Mouse (Mus musculus): ENCODE measurements at regions not wholly inside any gene's neighbourhood (a gene's known extent, or its start where the extent isn't known, plus 50 kb on each side); places are given as distances from the start of the nearest gene placed in this dataset.

DNA sequence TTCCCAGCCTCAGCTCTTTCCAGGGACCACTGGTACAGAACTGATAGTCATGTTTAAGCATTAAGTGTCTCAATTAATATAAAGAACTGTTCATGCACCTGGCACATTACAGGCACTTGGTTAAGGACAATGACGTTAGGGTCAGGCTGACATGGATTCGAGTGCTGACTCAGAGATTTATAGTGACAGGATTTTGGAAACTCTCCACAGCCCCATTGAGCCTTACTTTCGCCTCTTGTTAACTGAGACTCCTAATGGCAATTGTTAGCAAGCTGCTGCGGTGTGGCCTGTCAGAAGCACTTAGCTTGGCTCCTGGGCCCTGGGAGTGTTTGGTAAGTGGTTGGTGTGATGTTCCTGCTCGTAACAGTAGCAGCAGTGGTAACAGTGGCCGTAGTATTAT is 644.4 kb downstream of the Dhx35 start:
- Histone ChIP-seq H3K9me3 (ENCODE audit: control insufficient read depth, low read depth, low read length) (peaks cover 2% of the 10 kb centered on the region; the same call in 1 of the 2 replicates), H3K9ac (replicated peaks; ENCODE audit: low read depth, low read length) (no peak overlapping the region), H3K36me3 (ENCODE audit: control insufficient read depth, insufficient read depth, low read length) (no peaks in the 10 kb centered on the region), H3K27ac (ENCODE audit: low read length) (no peak overlapping the region), H3K4me2 (replicated peaks; ENCODE audit: low read depth, low read length) (no peak overlapping the region), H3K27me3 (ENCODE audit: control insufficient read depth, insufficient read depth, low read length) (no peaks in the 10 kb centered on the region), H3K4me3 (ENCODE audit: low read depth, low read length) (no peak overlapping the region), H3K4me1 (ENCODE audit: control insufficient read depth, insufficient read depth, low read length) (no peaks in the 10 kb centered on the region)
- ATAC-seq (ENCODE audit: insufficient number of reproducible peaks, insufficient read depth, low FRiP score, low read depth): no peak
- WGBS: 74% methylated on average over 6 of the region's 6 CpGs

DNA sequence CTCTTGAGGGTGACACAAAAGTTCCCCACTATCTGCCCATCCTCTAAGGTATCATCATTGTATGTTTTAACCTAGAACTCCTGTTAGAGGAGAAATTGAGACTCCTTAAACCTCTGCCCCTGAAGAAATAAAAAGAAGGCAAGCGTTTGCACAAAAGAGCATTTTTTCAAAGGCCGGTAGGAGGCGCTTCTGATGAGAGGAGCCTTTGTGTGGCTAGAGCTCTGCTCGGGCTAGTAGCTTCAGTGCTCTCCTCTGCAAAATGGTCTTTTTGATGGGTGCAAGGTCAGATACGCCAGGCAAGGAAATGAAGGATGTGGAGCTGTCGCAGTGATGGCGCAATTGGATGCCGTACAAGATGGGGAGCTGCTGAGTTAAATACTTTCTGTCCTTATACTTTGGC is 649.0 kb downstream of the Dhx35 start:
- Histone ChIP-seq H3K9me3 (ENCODE audit: control insufficient read depth, low read depth, low read length) (no peaks in the 10 kb centered on the region), H3K4me3 (ENCODE audit: low read depth, low read length) (no peak overlapping the region), H3K4me1 (ENCODE audit: control insufficient read depth, insufficient read depth, low read length) (no peaks in the 10 kb centered on the region), H3K36me3 (ENCODE audit: control insufficient read depth, insufficient read depth, low read length) (no peaks in the 10 kb centered on the region), H3K27ac (ENCODE audit: low read length) (no peak overlapping the region), H3K27me3 (ENCODE audit: control insufficient read depth, insufficient read depth, low read length) (no peaks in the 10 kb centered on the region), H3K9ac (replicated peaks; ENCODE audit: low read depth, low read length) (no peak overlapping the region), H3K4me2 (replicated peaks; ENCODE audit: low read depth, low read length) (no peak overlapping the region)
- WGBS: 29% methylated on average over 8 of the region's 8 CpGs
- no peak for ATAC-seq (ENCODE audit: insufficient number of reproducible peaks, insufficient read depth, low FRiP score, low read depth)

DNA sequence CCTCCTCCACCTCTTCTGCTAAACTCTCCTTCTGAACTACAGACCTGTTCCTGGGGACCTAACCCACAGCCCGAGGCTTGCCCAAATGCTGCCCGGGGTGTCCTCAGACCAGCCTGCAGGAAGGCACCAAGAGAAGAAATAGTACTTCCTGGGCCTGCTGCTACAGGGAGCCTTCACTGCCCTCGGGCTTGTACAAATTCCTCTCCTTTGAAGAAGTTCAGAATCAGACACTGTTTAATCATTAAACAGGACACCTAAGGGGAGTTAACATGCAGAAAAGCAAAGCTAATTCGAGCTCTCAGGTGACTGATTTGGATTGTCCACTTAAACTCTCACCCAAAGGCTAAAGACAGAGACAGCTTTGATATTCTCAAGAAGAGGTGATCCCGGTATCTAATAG is 651.8 kb downstream of the Dhx35 start:
- H3K27me3 ChIP-seq (ENCODE audit: control insufficient read depth, insufficient read depth, low read length): no peaks in the 10 kb centered on the region
- ATAC-seq (ENCODE audit: insufficient number of reproducible peaks, insufficient read depth, low FRiP score, low read depth): no peak
- no peak overlapping the region for H3K27ac ChIP-seq (ENCODE audit: low read length)
- H3K9ac ChIP-seq (replicated peaks; ENCODE audit: low read depth, low read length): no peak overlapping the region
- H3K36me3 ChIP-seq (ENCODE audit: control insufficient read depth, insufficient read depth, low read length): no peaks in the 10 kb centered on the region
- WGBS: 46% methylated on average over 5 of the region's 5 CpGs
- H3K4me1 ChIP-seq (ENCODE audit: control insufficient read depth, insufficient read depth, low read length): no peaks in the 10 kb centered on the region
- H3K4me2 ChIP-seq (replicated peaks; ENCODE audit: low read depth, low read length): no peak overlapping the region
- no peak overlapping the region for H3K4me3 ChIP-seq (ENCODE audit: low read depth, low read length)
- H3K9me3 ChIP-seq (ENCODE audit: control insufficient read depth, low read depth, low read length): no peaks in the 10 kb centered on the region

DNA sequence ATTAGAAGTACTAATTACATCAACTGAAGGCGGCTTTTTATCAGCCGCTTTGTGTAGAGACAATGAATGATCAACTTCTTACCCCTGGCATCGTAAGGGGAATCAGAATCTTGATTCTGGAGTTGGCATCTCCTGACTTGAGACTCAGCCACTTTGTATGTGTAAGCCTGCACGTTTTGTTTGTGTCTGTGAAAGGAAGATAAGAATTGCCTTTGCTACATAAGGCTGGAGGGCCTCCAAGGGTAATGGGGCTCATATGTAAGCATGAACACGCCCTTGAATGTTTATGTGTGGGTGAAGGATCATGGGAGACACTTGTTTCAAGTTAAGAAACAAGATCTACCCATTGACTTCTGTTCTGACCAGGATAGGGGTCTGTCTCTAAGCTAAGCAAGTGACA is 652.3 kb downstream of the Dhx35 start:
- H3K4me2 ChIP-seq (replicated peaks; ENCODE audit: low read depth, low read length): no peak overlapping the region
- no peaks in the 10 kb centered on the region for H3K27me3 ChIP-seq (ENCODE audit: control insufficient read depth, insufficient read depth, low read length)
- no peak overlapping the region for H3K9ac ChIP-seq (replicated peaks; ENCODE audit: low read depth, low read length)
- H3K36me3 ChIP-seq (ENCODE audit: control insufficient read depth, insufficient read depth, low read length): no peaks in the 10 kb centered on the region
- no peak overlapping the region for H3K4me3 ChIP-seq (ENCODE audit: low read depth, low read length)
- H3K9me3 ChIP-seq (ENCODE audit: control insufficient read depth, low read depth, low read length): no peaks in the 10 kb centered on the region
- no peak for ATAC-seq (ENCODE audit: insufficient number of reproducible peaks, insufficient read depth, low FRiP score, low read depth)
- 46% methylated on average over 5 of the region's 5 CpGs for WGBS
- no peak overlapping the region for H3K27ac ChIP-seq (ENCODE audit: low read length)
- no peaks in the 10 kb centered on the region for H3K4me1 ChIP-seq (ENCODE audit: control insufficient read depth, insufficient read depth, low read length)

- no peaks in the 10 kb centered on the region for H3K4me1 ChIP-seq (ENCODE audit: control insufficient read depth, insufficient read depth, low read length)
- H3K4me3 ChIP-seq (ENCODE audit: low read depth, low read length): no peak overlapping the region
- H3K36me3 ChIP-seq (ENCODE audit: control insufficient read depth, insufficient read depth, low read length): no peaks in the 10 kb centered on the region
- H3K9ac ChIP-seq (replicated peaks; ENCODE audit: low read depth, low read length): no peak overlapping the region
- 87% methylated on average over 5 of the region's 5 CpGs for whole genome bisulfite sequencing
- no peaks in the 10 kb centered on the region for H3K9me3 ChIP-seq (ENCODE audit: control insufficient read depth, low read depth, low read length)
- no peak overlapping the region for H3K27ac ChIP-seq (ENCODE audit: low read length)
- H3K4me2 ChIP-seq (replicated peaks; ENCODE audit: low read depth, low read length): no peak overlapping the region
- no peaks in the 10 kb centered on the region for H3K27me3 ChIP-seq (ENCODE audit: control insufficient read depth, insufficient read depth, low read length)
- no peak for ATAC-seq (ENCODE audit: insufficient number of reproducible peaks, insufficient read depth, low FRiP score, low read depth)
Measured at GRCm38 (mm10) chr2:159448976-159449375, 654.4 kb downstream of the Dhx35 start.

GRCm38 (mm10) chr2:159451439-159451838 is 656.8 kb downstream of the Dhx35 start:
- 50% methylated on average over 9 of the region's 9 CpGs for WGBS
- no peaks in the 10 kb centered on the region for H3K36me3 ChIP-seq (ENCODE audit: control insufficient read depth, insufficient read depth, low read length)
- no peak overlapping the region for H3K9ac ChIP-seq (replicated peaks; ENCODE audit: low read depth, low read length)
- no peak for ATAC-seq (ENCODE audit: insufficient number of reproducible peaks, insufficient read depth, low FRiP score, low read depth)
- H3K27me3 ChIP-seq (ENCODE audit: control insufficient read depth, insufficient read depth, low read length): no peaks in the 10 kb centered on the region
- no peaks in the 10 kb centered on the region for H3K9me3 ChIP-seq (ENCODE audit: control insufficient read depth, low read depth, low read length)
- H3K4me3 ChIP-seq (ENCODE audit: low read depth, low read length): no peak overlapping the region
- H3K4me1 ChIP-seq (ENCODE audit: control insufficient read depth, insufficient read depth, low read length): no peaks in the 10 kb centered on the region
- no peak overlapping the region for H3K27ac ChIP-seq (ENCODE audit: low read length)
- H3K4me2 ChIP-seq (replicated peaks; ENCODE audit: low read depth, low read length): no peak overlapping the region

- Histone ChIP-seq H3K27ac (ENCODE audit: low read length) (no peak overlapping the region), H3K4me2 (replicated peaks; ENCODE audit: low read depth, low read length) (no peak overlapping the region), H3K4me1 (ENCODE audit: control insufficient read depth, insufficient read depth, low read length) (no peaks in the 10 kb centered on the region), H3K36me3 (ENCODE audit: control insufficient read depth, insufficient read depth, low read length) (no peaks in the 10 kb centered on the region), H3K4me3 (ENCODE audit: low read depth, low read length) (no peak overlapping the region), H3K9me3 (ENCODE audit: control insufficient read depth, low read depth, low read length) (no peaks in the 10 kb centered on the region), H3K9ac (replicated peaks; ENCODE audit: low read depth, low read length) (no peak overlapping the region), H3K27me3 (ENCODE audit: control insufficient read depth, insufficient read depth, low read length) (no peaks in the 10 kb centered on the region)
- no peak for ATAC-seq (ENCODE audit: insufficient number of reproducible peaks, insufficient read depth, low FRiP score, low read depth)
- 72% methylated on average over 6 of the region's 6 CpGs for WGBS
Measured at GRCm38 (mm10) chr2:159481399-159482080, 686.9 kb downstream of the Dhx35 start.

DNA sequence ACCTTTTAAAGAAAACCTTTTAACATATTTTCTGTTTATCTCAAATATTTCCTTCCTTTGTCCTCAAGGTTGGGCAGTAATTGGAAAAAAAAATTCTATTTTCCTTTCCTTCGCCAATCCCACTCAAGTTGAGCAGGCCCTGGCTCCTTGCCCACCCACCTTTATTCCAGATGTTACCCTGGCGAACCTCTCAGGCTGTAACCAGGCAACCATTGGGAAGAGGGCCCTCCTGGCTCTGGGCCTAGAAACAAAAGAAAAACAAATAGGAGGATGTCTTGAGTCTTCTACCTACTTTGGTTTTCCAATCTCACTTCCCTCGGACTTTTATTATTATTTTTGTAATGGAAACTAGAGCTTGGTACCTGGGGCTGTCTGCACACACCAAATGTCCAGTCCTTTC is 696.5 kb downstream of the Dhx35 start:
- no peak for ATAC-seq (ENCODE audit: insufficient number of reproducible peaks, insufficient read depth, low FRiP score, low read depth)
- 29% methylated on average over 3 of the region's 3 CpGs for WGBS
- Histone ChIP-seq H3K9ac (replicated peaks; ENCODE audit: low read depth, low read length) (no peak overlapping the region), H3K27ac (ENCODE audit: low read length) (no peak overlapping the region), H3K4me3 (ENCODE audit: low read depth, low read length) (no peak overlapping the region), H3K4me2 (replicated peaks; ENCODE audit: low read depth, low read length) (no peak overlapping the region), H3K9me3 (ENCODE audit: control insufficient read depth, low read depth, low read length) (no peaks in the 10 kb centered on the region), H3K4me1 (ENCODE audit: control insufficient read depth, insufficient read depth, low read length) (no peaks in the 10 kb centered on the region; the same call in 1 of the 2 replicates), H3K27me3 (ENCODE audit: control insufficient read depth, insufficient read depth, low read length) (no peaks in the 10 kb centered on the region), H3K36me3 (ENCODE audit: control insufficient read depth, insufficient read depth, low read length) (no peaks in the 10 kb centered on the region)

DNA sequence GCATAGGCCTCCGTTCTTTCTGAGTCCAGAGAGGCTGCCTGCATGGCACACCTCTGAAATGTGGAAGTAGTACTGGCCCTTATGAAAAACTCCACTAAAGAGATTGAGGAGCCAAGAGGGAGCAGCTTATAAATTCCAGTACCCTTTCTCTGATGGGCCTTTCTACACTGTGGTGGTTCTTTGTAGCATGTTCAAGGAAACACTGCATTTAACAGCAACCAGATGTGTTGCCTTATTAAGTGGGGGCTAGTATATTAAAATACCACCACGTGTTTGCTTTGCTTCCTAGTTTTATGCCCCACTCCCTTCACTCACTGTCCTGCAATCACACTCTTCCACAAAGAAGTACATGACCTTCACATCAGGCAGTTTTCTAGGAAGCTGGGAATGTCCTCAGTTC is 704.1 kb downstream of the Dhx35 start:
- Histone ChIP-seq H3K27me3 (ENCODE audit: control insufficient read depth, insufficient read depth, low read length) (no peaks in the 10 kb centered on the region), H3K9ac (replicated peaks; ENCODE audit: low read depth, low read length) (no peak overlapping the region), H3K36me3 (ENCODE audit: control insufficient read depth, insufficient read depth, low read length) (no peaks in the 10 kb centered on the region), H3K4me2 (replicated peaks; ENCODE audit: low read depth, low read length) (no peak overlapping the region), H3K4me1 (ENCODE audit: control insufficient read depth, insufficient read depth, low read length) (no peaks in the 10 kb centered on the region), H3K27ac (ENCODE audit: low read length) (no peak overlapping the region), H3K9me3 (ENCODE audit: control insufficient read depth, low read depth, low read length) (no peaks in the 10 kb centered on the region), H3K4me3 (ENCODE audit: low read depth, low read length) (no peak overlapping the region)
- WGBS: 70% methylated on average over 2 of the region's 2 CpGs
- ATAC-seq (ENCODE audit: insufficient number of reproducible peaks, insufficient read depth, low FRiP score, low read depth): no peak

Data from stomach, embryonic 14.5 days (tissue).